Mouse (Mus musculus) liver, postnatal 0 days (tissue): ENCODE results near the gene Ccnk.

Experiments
- CTCF ChIP-seq: sonication (generic); IDR thresholded peaks from 2 replicates; pipeline ENCODE4 v1.5.1; 2016; ENCODE audit warnings: antibody characterized with exemption, low read depth
- EP300 ChIP-seq: IDR thresholded peaks from 2 replicates; pipeline ENCODE4 v1.6.1; 2016; ENCODE audit warnings: antibody characterized with exemption, low read depth, mild to moderate bottlenecking

DNA sequence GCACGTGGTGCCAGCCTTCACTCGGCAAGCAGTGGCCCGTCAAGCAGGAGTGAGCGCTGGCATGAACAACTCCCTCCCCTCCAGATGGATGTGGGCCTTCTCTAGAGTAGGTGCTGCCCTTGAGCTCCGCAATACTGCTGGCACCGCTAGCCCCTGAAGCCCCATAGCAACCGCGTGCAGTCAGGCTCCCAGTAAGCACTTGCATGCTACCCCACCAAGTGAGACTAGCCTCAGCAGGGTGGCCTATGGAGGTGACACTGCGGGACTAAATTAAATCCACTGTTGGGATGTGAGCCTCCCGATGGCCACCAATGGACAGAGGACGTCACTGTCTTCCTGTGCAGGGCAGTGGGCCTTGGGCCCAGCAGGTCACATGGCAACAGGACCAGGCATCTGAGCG lies 41.2 kb downstream of the Ccnk start:
- TF ChIP-seq CTCF, result no peak
- no peak for TF ChIP-seq EP300
